Mouse (Mus musculus): ENCODE measurements around the gene B3gat2.

The B3gat2 gene

DNA sequence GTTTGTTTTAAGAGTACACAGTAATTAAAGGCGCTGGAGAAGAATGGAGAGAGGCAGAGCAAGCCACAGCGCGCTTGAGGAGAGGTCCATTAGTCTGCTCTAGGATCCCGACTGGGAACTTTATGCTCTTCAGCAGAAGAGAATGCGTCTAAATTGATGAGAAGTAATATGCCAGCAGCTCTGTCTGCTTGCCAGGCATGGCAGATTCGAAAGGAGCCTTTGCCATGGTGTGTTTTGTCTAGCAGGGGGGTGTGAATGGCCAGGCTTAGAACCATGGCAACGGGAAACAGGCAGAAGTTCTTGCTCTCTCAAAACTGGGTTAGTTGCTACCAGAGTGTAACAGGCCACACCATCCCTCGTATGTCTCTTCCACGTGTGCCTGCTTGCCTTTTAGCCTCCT lies 73.3 kb downstream of the B3gat2 start:
- DNase-seq (ENCODE audit: low read depth, low spot score): no peak

DNA sequence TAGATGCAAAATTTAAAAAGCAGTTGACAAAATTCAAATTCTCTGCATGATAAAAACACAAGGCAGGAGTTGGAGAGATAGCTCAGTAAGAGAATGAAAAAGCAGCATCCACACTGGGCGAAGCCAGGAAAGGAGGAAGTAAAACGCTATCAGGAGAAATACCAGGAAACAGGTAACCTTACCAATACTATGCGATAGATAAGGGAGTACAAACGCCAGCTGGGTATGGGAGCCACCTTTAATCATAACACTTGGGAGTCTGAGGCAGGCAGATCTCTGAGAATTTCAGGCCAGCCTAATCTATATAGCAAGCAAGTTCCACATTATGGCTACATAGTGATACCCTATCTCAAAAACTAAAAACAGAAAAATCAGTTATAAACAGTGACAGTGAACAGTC lies 75.1 kb downstream of the B3gat2 start:
- DNase-seq (ENCODE audit: low read depth, low spot score): no peak

GRCm38 (mm10) chr1:23840924-23841323 lies 79.4 kb downstream of the B3gat2 start:
- no peak for DNase-seq (ENCODE audit: low read depth, low spot score)

GRCm38 (mm10) chr1:23842629-23843028 lies 81.1 kb downstream of the B3gat2 start:
- no peak for DNase-seq (ENCODE audit: low read depth, low spot score)

DNA sequence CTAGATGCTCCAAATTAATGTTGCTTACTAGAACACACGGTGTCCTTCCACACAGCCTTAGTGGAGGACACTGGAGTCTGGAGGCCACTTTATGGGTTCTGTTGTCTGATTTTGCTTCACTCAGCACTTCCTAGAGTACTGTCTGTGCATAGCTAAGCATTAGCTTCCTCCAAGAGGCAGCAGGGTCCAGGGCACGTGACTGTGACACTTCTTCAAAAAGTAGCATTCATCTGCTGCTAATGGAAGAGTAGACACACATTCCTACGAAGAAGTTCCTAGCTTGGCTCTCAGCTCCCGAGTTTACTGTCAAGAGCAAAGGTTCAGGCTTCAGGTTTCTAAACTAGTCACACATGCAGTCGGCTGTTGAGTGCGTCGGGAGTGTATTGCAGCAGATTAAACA lies 82.2 kb downstream of the B3gat2 start:
- no peak for DNase-seq (ENCODE audit: low read depth, low spot score)

DNA sequence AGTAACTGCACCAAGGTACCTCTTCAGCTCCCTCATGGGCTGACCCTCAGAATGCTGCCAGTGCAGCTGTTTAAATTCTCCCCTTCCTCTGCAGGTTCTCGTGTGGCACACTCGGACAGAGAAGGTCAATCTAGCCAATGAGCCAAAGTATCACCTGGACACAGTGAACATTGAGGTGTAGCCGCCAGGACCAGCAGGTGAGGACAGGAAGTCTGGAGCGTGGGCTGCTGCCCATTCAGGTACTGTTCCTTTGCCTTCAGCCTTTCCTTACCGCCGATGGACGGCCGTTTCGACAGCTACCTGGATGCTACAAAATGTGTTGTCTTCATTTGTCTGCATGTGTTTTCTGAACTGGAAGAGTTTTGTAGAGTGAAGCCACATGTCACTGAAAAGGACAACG lies 83.5 kb downstream of the B3gat2 start:
- no peak for DNase-seq (ENCODE audit: low read depth, low spot score)

GRCm38 (mm10) chr1:23846044-23846680 lies 84.6 kb downstream of the B3gat2 start:
- no peak for DNase-seq (ENCODE audit: low read depth, low spot score)

DNA sequence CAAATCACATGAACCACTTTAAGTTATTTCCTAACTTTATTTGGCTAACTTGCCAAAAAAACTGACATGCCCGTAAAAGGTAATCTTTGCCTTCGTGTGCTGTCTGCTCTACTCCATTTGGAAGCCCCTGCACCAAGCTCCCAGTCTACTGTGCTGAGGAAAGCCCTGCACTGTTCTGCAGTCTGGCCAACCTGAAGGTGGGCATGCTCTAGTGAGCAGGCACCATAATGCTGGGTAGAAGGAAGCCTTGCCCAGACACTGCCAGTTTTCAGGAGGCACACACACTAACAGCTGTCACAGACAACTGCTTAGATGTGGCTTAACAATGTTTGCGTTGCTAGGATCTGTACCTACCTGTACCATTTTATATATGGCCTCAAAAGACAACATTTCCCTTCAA lies 94.1 kb downstream of the B3gat2 start:
- DNase-seq (ENCODE audit: low read depth, low spot score): no peak

- DNase-seq (ENCODE audit: low read depth, low spot score): no peak
Measured at GRCm38 (mm10) chr1:23860944-23861343, 99.4 kb downstream of the B3gat2 start.

GRCm38 (mm10) chr1:23865566-23865965 lies 104.0 kb downstream of the B3gat2 start:
- no peak for DNase-seq (ENCODE audit: low read depth, low spot score)

- no peak for DNase-seq (ENCODE audit: low read depth, low spot score)
Measured at GRCm38 (mm10) chr1:23867350-23867862, 105.9 kb downstream of the B3gat2 start.

DNA sequence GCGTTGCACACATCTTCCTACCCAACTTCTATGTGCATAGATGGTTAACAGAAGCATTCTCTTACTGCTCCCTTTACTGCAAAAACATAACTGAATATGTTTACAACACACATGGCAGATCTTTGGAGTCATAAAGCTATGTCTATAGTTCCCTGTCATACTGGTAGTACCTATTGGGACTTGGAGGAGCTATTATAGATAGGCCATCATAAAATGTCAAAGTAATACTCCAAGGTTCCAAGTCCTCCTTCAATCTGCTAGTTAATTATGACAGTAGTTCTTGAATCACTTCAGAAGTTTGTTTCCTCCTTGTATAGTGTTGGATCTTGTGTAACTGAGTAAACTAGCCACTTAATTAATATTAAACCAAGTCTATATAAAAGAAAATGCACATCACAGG lies 110.6 kb downstream of the B3gat2 start:
- no peak for DNase-seq (ENCODE audit: low read depth, low spot score)

GRCm38 (mm10) chr1:23882681-23883080 lies 121.1 kb downstream of the B3gat2 start:
- DNase-seq (ENCODE audit: low read depth, low spot score): no peak

DNA sequence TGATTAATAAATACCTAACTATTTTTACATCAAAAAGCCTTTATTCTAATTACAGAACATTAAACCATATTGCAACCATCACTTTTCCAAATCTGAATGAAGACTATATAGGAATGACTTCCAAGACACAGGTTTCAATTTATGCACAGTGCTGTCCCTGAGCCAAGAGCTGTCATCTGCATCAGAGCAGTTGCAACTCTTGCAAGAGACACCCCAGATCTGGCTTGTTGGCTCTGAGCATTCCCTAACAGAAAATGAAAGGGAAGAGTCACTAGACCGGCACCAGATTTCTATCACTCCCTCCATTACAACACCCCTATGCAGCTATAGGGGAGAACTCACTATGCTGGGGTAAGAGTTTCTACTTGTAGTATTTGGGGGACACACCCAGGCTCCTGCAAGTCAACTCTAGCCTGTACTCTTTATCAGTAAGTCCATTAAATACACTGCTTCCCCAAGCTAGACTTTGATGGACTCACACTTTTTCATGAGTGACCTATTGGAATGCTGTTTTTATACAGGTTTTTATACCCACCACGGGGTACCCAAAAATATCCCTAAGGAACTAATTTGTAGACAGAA lies 122.6 kb downstream of the B3gat2 start:
- no peak for DNase-seq (ENCODE audit: low read depth, low spot score)

DNA sequence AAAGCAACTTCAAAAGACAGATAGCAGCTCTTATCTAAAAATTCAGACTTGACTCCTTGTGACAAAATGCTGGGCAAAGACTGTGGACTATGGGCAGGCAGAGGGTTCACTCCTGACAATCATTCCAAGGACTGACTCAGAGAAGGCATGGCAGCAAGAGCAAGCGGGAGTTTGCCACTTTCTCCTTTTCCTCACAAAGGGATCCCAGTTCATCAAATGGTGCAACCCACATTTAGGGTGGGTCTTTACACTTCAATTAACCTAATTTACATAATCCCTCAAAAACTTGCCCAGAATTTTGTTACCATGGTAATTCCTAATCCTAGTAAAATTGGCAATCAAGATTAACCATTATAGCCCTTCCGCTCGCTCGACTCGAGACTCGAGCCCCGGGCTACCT lies 123.4 kb downstream of the B3gat2 start:
- DNase-seq (ENCODE audit: low read depth, low spot score): no peak

DNA sequence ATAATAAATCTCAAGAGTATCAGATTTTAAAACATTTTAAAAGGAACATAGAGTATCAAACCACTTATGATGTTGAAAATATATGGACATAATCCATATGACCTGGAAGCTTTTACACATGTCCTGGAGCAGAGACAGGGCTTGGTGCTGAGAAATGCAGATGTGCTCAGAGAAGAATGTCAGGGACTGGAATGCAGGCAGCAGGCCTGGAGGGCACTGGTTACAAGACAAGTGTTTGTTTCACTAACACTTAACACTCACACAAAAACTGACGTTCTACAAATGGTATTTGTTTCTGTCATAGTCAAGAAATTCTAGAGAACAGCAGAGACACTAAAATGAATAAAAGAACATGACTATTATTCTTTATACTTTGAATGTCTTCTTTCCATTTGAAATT lies 130.5 kb downstream of the B3gat2 start:
- peak; percentile 29 for DNase-seq (ENCODE audit: low read depth, low spot score)
